Mouse (Mus musculus) fibroblast of lung, adult 2 months (primary cell): ENCODE results near the gene Map4.

Source experiments
- DNase-seq: peaks from one replicate; pipeline ENCODE4 v3.0.0-alpha.2; 2011; ENCODE audit warnings: low read depth

The Map4 gene

DNA sequence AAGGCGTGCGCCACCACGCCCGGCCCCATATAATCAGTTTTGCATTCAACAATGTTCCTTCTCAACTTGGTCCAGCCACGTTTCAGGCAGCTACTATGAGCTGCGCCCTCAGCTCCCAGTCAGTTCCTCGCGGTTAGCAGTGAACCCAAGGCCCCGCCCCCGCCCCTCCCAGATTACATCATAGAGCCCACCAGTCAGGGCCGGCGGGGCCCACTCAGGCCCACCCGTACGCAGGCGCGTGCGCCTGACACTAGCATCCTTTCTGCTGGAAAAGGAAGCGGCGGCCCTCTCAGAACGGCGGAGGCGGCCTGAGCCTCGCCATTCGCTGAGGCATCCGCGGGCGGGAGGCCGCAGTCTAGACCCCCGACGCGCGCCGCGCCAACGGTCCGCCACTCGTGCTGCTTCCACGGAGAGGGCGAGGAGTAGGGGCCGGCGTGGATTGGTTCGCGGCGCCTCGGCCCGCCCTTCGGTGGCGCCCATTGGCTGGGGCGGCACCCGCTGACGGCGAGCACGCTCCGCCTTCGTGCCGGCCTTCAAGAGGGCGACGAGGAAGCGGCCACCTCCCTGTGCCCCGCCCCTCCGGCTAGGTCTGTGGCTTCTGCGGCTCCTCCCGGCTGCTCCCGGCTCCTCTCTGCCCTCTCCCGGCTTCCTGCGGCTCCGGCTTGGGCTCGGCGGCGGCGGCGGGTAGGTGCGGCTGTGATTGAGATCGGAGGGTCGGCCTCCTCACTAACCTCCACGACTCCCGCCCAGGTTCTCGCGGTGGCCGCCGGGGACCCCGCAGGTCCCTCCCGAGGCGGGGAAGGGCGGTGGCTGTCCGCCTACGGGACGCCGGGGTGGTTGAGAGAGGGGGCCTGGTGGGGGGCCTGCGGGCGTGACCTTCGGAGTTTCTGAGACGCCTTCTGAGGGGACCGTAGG lies at the start of gene Map4:
Map4 (plus strand) TSS at position 204 of the 915 bp plus-strand sequence.
- peak; percentile 94 for DNase-seq

DNA sequence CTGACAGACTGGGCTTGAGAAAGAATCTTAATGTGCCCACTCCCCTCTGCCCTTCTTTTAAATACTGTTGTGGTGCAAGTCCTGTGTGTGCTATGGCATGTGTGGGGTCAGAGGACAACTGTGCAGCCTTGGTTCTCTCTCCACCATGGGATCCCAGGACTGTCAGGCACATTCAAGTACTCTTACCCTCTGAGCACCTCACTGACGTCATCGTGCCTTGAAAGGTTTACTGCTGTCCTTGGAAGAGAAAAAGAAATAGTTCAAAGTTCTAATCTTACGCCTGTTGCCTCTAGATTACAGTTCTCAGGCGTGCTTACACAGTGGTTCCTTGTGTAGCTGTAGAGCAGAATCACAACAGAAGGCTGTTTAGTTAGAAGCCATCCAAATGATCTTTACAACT lies 45.0 kb upstream of the Map4 start:
- no peak for DNase-seq

DNA sequence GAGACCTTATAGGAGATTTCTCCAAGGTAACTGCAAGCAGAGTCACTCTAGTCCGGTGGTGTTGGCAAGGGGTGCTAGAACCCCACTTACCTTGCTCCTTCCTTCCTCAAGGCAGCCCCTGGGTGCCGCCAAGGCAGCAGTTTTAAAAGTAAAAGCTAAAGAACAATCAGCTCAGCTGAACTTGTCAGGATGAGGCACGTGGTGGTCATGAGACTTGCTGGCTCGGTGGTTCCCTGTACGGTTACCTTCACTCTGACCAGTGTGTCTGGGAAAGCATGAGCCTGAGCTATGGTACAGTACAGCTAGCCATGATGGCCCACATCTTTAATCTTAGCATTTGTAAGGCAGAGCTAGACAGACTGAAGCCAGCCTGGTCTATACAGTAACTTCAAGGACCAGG lies 43.9 kb upstream of the Map4 start:
- DNase-seq: no peak

DNA sequence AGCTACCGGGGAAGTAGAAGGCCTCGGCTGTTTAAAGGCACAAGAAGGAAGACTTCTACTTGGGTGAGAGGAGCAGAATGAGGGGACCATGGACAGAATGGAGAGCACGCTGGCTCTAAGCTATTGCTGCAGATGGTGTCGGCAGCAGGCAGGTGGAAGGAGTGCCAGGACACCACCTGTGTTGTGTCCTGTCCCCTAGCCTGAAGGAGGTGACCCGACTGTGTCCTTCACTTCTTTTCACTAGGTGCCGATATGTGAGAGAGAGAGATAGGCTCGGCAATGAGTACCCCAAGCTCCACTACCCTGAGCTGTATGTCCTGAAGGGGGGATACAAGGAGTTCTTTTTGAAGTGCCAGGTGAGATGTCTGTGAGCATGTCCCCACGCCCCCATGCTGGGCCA lies 39.8 kb upstream of the Map4 start:
- DNase-seq: no peak

DNA sequence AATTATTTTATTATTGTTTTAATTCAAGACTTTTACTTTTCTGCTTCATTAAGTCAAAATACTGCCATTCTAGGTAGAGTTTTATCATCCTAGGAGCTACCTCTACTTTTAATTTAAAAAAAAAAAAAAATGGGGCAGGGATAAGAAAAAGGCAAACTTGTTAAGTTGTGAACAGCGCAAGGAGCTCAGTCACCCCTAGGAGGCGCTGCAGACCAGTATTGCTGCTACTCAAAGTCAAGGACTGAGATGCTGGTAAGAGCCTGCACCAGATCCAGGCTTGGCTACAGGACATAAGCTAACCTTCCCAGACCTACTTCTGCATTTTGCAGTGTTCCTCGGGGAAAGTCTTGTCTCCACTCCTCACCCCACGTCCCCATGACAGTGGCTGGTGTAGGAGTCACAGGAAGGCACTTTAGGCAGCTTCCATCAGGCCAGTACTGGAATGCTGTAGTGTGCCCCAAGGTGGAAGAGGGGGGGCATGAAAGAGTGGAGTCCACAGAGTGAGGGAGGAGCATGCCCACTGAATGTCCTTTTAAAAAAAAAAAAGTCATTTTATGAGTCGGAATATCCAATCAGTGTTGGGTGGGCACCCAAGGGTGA lies 38.5 kb upstream of the Map4 start:
- peak; percentile 77 for DNase-seq

DNA sequence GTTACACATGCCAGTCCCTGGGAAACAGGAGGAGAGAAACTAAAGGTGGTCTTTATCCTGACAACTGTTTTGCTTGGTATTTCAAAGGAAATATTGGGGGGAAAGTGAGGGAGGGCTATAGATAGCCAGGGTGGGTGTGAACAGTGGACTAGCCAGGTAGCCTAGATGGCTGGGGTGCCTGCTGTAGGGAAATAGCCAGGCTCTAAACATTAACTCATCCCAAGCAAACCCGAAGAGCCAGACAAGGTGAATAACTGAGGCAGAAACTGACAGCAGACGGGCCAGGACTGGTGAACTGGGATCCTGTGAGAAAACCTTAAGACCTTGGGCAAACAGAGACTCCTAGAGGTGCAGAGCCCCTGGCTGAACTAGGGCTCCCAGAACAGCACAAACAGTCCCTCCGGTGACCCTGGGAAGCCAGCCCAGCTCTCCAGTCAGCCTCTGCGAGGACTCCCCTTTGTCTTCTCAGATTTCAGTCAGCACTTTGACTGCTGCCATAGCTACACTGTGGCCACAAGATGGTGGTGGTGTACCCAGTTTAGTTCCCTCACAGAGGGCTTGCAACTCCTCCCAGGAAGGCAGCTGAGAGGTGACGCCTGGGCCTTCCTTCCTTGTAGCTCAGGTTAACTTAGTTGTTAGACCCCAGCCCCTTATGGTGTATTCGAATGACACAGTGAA lies 36.7 kb upstream of the Map4 start:
- peak; percentile 72 for DNase-seq

DNA sequence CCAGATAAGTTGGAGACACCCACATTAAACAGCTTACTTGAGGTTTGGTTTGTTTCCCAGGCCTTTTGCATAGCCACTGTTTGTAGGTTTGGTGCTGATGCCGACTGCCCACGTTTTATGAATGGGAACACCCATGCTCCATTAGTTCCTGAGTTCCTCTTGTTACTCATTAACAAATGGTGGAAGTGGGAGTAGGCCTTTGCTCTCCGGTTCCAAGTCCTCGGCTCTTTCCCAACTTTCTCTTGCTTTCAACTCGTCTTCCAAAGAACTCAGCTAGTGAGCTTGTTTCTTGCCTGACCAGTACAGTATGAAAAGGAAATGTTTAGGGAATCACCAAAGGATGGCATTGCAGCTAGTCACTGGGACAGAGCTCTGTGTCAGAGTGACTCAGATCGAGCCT lies 35.7 kb upstream of the Map4 start:
- DNase-seq: no peak

DNA sequence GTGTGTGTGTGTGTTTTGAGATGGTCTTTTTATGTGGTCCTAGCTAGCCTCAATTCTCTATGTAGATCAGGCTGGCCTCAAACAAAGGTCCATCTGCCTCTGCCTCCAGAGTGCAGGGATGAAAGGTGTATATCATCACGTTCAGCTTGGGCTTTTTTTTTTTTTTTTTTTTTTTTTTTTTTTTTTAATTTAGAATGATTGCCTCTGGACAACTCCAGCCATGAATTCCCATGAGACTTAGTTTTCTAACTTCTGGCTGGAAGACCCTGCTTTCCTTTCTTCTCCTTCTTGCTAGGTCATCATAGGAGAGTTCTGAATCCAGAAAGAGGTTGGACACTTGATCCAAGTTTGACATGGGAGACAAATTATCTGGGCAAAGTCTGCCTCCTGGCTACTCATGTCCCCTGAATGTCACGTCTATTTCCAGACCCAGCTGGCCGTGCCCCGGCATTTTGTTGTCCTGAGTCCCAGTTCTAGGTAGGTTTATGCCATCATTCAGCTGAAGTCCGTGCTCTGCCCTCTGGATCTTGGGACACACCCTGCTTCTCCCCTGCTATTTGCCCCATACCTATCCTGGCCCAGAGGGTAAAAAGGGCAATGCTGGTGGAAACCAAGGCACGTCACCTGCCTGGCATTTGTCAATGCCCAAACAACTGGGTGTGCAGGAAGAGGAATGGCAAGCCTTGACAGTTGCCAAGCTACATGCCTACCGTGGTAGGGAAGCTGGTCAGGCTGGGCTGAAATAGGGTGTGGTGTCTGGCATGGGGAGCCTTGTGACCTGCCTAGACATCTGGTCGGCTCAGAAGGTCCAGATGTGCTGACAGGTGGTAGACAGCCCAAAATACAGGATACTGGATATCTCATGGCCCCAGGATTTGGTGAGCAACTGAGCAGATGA lies 34.8 kb upstream of the Map4 start:
- no peak for DNase-seq

DNA sequence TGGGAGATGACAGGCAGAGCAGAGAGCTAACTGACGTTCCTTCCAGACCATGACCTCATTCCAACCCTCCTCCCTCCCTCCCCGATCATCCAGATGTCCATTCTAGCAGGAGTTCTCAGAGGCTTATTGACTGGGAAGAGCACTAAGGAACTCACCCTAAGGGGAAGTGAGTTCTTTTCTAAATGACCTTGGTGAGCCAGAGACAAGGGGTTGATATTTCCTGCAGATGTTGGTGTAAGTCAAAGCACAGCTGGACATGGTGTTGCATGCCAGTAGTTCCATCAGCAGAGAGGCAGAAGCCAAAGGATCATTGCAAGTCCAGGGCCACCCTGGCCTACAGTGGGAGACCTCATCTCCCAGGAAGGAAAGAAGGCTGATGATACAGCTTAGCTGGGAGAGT lies 33.2 kb upstream of the Map4 start:
- DNase-seq: no peak

DNA sequence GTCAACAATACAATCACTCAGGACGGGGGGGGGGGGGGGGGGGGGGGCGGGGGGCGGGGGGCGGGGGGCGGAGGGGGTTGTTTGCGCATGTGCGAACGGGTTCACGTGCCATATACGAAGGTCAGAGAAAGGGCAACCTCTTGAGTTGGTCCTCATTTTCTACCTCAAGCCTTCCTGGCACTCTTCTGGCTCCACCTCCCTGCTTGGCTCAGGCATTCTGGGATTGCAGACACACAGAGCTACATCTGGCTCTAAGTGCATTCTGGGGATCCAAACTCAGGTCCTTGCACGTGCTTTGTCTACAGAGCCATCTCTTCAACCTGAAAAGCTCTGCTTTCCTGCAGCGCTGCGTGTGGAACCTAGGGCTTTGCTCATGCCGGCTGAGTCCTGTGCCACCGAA lies 31.9 kb upstream of the Map4 start:
- DNase-seq: no peak

DNA sequence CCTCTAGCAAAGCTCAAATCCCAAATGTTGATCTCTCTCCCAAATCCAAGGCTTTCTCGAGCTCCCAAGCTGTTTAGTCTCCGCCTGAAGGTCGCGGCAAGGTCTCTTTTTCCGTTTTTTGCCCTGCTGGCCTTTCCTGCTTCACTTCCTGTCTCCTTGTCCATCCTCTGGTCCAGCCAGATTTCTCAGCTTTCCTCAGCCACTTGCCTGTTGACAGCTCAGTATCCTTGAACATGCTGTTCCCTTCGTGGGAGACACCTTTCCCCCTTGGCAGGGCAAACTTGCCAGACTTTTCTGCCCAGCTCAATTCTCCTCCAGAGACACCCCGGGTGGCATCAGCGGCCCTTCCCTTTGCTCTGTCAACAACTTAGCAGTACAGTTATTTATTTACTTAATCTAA lies 31.5 kb upstream of the Map4 start:
- DNase-seq: no peak

DNA sequence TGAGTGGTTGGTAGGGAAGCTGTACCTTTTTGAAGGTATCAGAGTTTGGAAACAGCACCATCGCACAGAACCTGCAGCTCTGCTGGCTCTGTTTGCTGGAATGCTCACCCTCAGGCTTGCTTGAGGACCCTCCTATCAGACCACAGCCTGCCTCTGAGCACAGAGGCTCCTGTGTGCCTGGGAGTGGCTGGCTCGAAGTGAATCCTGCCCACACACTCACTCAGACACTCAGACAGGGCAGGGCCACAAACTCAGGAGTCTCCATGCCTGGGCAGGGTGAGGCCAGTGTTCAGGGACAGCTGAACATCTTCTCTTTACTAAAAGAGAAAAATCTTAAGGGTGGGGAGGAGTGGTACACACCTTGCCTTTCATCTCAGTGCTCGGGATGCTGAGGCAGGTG lies 30.7 kb upstream of the Map4 start:
- DNase-seq: no peak

DNA sequence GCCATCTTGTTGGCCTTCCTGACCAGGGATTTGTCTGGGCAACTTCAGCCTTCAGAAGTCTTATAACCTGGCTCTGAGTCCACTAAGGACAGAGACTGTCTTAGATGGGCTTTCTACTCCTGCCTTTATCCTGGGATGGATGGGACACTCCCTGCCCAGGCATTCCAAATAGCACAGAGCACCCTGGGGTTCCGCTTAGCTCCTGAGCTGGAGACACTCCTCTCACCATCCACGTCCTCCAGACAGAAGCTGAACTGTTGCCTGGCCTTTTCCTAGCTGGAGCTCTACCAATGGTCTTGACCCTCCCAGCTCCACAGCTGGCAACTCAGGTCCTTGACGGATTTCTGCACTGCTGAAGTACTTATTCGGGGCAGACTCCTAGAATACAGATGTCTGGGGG lies 29.0 kb upstream of the Map4 start:
- no peak for DNase-seq

DNA sequence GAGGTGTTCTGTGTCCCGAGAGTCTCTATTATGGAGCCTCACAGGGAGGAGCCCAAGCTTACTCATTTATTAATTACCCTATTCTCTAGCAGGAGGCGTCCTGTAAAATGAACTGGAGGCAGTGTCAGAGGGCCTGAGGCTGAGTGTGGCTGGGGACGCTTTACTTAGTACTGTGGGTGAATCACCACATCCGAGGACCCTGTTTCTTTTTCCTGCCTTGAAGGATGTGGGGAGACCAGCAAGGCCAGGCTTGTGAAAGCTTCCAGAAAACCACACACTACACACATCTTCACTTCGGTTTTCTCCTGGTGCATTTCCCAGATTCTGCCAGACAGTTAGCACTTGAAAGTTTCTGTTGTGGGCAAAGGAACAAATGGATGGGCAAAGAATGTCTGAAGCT lies 28.5 kb upstream of the Map4 start:
- DNase-seq: no peak

DNA sequence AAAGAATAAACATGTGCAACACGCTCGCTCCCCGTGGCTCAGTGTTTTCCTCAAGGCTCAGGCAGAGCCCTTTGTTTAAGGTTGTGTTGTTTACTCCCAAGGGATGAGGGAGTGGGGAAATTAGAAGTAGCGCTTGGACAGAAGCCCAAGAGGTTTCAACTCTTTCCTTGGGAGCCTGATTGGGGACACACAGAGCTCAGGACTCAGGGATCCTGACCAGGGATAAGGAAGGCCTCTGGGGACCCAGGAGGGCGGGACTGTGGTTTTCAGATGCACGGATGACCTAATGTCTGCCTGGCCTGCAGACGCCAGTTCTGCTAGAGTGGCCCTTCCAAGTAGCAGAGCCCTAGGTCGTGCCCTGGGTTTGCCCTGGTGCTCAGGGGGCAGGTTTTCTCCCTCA lies 24.0 kb upstream of the Map4 start:
- no peak for DNase-seq

DNA sequence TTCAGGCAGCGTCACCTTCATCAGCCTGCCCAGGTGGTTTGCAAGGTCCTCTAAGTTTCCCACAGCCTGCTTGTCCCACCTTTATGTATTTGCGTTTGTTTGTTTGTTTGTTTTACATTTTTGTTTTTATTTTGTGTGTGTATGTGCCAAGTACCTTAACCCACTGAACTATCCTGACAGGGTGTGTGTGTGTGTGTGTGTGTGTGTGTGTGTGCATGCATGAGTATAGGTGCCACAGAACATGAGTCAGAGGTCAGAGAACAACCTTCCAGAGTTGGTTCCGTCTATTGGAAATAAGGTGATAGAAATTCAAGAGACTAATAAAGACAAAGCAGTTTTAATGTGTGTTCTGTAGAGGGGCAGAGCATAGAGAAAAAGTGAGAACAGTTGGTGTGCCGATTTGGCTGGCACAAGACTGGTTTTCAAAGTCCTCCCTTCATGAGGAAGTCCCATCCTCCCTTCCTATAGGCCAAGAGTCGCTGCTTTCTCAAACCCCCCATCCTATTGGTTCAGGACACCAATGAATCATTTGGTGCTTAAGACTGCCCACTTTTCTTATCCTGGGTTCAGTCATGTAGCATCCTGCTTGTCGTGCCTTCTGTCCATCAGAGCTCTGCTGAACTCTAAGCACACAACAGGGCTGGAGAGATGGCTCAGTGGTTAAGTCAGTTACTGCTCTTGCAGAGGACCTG lies 23.3 kb upstream of the Map4 start:
- no peak for DNase-seq

DNA sequence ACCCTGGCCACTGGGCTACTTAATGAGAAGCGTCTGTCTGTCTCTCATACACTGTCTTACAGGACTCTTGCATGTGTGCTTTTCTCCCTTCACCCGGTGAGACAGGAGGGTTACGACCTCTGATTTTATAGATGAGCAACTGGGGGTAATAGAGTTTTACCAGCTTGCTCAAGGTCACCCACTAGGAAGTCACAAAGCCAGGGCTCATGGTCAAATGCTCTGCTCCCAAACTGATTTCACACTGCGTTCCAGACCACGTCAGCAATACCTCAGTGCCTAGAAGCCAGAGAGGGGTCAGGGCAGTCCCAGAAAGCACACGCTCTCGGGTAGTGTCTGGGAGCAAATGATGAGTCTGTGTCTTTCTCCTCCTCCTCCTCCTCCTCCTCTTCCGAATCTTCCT lies 22.2 kb upstream of the Map4 start:
- DNase-seq: no peak

DNA sequence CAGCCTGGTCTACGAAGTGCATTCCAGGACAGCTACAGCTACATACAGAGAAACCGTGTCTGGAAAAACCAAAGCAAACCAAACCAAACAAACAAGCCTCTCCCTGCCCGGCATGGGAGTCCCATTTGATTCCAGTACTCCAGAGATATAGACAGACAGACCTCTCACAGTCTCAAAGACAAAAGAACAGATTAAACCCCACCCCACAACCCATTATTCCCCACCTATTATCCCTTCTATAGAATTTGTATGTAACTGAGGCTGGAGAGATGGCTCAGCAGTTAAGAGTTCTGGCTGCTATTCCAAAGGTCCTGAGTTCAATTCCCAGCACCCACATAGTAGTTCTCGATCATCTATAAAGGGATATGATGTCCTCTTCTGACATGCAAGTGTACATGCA lies 21.3 kb upstream of the Map4 start:
- DNase-seq: no peak

DNA sequence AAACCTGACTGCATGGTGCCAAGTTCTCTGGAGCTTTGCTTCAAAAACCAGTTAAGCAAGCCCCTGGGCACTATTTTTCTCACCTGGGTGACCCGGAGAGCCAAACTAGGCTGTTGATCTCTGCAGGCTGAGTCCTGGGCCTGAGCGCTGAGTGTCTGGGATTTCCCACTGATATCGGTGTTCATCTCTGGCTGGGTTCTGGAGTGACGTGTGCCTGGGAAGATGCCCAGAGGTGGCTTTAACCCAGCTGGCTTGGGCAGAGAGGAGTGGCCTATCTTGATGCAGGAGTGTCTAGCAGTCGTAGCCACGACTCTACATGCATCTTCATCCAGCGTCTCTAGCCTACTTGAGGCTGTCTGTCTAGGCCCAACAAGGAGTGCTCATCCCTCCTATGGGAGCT lies 19.5 kb upstream of the Map4 start:
- no peak for DNase-seq

DNA sequence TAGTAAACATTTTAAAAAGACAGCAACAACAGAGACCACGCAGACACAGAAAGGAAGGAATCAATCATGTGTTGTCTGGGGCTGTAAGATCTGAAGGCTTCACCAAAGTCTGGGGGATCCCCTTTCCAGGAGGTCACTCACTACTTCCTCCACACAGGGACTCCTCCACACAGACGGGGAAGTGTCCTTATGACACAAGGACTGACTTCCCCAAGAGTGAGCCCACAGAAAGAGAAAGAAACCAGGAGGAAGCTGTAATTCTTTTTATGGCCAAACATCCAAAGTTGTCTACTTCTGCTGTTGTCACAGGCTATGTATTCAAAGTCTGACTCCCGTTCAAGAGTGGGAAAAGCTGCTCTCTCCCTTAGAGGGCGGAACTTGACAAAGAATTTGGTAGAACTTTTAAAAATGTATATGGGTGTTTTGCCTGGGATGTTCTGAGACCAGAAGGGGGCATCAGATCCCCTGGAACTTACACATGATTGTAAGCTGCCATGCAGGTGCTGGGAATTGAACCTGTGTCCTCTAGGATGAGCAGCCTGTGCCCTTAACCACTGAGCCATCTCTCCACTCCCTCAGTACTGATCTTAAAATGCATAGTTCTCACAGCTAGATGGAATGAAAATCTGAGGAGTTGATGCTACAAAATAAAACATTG lies 16.9 kb upstream of the Map4 start:
- DNase-seq: no peak

DNA sequence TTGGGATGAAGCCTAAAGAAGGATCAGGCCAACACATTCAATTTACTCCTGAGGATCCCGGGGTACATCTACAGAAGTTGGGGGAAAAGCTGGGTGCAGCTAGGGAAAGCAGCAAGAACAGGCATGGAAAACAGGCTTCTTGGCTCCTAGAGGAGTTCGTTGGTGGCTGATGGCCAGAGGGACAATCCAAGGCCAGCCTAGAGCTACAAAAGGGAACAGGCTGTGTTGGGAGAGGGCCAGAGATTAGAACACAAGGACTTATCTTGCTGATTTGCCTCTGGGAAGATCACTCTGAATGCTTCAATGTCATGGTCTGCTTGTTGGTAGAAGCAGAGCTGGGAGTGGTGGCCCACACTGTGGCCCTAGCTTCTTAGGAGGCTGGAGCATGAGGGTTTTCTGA lies 13.3 kb upstream of the Map4 start:
- DNase-seq: no peak
